Mouse (Mus musculus): ENCODE measurements at regions not wholly inside any gene's neighbourhood (a gene's known extent, or its start where the extent isn't known, plus 50 kb on each side); places are given as distances from the start of the nearest gene placed in this dataset.

GRCm38 (mm10) chr17:9903313-9903712, 233.8 kb upstream of the Pabpc6 start:
- peak; percentile 13 for DNase-seq

GRCm38 (mm10) chr17:9896964-9897363, 227.4 kb upstream of the Pabpc6 start:
- DNase-seq, result no peak

- no peak for DNase-seq
Observed at GRCm38 (mm10) chr17:9895686-9896082, 226.2 kb upstream of the Pabpc6 start.

GRCm38 (mm10) chr17:9894828-9895685, 225.5 kb upstream of the Pabpc6 start:
- DNase-seq, result no peak

DNA sequence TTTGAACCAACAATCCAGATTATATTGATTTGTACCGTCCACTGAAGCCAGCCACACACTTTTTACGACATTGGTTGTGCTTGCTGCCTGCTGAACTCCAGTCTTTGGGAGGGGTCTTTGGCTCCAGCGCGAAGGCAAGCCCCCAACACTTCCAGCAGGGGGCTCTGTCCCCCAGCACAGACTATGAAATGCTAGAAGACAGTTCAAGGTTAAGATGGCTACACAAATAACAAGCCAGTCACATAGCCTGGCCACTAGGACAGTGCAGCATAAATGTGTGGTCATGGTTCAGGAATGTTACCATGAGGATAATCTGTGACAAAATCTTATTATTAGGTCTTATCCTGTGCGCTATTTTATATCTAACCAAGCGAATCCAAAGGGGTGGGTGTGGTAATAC, 224.4 kb upstream of the Pabpc6 start:
- no peak for DNase-seq

DNA sequence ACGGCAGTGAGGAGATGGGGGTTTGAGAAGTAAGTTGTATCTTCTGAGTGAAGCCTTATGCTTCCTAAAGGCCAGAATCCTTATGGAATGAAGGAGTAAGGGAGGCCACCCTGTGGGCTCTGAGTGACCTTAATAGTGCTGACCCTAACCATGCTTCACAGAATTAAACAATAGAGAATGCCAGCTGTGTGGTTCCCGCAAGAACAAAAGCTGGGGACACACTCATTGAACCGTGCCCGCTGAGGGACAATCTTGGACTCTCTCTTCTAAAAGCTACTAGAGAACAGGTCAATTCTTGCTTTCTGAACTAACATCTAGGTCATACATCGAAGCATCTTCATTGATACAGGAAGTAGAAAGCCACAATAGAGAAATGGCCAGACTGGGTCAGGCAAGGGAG, 223.3 kb upstream of the Pabpc6 start:
- DNase-seq, result no peak

DNA sequence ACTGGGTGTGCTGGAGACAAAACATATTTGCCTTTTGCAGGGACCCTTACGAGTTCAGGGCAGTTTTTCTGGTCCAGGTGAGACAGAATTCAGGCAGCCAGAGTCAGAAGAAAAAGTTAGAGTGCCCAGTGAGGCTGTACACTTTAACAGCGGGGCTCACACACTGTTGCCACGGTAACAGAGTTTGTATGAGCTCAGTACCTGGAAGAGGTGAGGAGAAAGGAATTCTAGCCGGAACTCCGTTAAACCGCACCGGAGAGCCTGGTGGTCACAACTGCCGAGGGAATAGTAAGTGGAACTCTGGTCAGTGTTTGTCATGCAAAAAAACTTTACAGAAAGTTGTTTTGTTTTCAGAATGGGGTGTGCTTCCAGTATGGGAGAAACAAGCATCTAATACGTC, 222.6 kb upstream of the Pabpc6 start:
- DNase-seq, result no peak

- no peak for DNase-seq
Observed at GRCm38 (mm10) chr17:9888494-9888893, 219.0 kb upstream of the Pabpc6 start.

- DNase-seq, result no peak
Observed at GRCm38 (mm10) chr17:9885110-9885509, 215.6 kb upstream of the Pabpc6 start.

DNA sequence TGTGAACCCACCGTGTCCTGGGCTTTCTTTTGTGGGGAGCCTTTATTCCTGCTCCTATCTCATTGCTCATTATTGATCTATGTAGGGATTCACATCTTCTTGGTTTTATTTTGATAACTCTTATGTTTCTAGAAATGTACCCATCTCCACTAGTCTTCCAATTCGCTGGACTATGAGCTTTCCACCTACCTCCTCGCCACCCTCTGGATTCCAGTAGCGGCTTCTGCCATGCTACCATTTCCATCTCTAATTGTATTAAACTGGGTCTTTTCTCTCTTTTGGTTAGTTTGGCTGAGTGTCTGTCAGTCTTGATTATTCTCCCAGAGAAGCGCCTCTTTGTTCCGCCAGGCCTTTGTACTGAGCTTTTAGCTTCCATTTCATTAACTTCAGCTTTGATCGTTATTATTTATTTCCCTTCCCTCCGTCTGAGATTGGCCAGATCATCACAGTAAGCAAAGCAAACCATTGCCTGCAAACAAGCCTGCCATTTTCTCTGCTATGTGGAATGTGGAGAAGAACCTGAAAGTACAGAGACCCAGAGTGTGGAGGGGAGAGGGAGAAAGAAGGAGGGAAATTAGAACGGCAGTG, 213.2 kb upstream of the Pabpc6 start:
- DNase-seq, result peak; percentile 19

DNA sequence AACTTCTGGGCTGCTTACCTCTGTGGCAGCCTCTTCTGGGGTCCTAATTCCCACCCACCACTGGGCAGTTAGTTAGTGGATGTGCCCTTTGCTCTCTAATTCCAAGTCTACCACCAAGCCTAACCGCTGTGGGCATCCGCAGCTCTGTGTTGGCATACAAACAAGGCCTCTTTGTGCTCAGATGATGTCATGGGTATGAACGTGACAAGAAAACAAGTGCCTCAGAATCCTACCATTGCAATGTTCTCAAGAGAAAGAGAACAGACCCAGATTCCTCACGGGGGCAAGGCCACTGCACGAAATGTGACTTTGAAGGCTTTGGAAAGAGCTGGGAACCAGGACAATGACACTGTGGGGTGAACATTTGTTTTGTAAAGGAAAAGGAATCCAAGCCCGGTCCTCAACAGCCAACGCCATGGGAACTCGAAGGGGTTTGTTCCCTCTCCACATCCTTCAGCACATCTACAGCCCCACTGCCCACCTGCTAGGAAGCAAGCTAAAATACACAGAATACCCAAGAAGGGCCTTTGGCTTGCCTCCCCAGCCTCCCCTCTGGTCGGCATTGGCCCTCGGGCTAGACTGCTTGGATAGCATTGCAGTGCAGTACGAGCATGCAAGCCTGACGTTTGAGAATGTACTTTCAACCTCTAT, 210.2 kb upstream of the Pabpc6 start:
- DNase-seq, result peak; percentile 36

GRCm38 (mm10) chr17:9873695-9874094, 204.2 kb upstream of the Pabpc6 start:
- DNase-seq, result no peak

GRCm38 (mm10) chr17:9870237-9870636, 200.7 kb upstream of the Pabpc6 start:
- no peak for DNase-seq

GRCm38 (mm10) chr17:9868747-9869281, 199.3 kb upstream of the Pabpc6 start:
- DNase-seq, result no peak

- DNase-seq, result no peak
Observed at GRCm38 (mm10) chr17:9864254-9864653, 194.7 kb upstream of the Pabpc6 start.

GRCm38 (mm10) chr17:9861923-9862854, 192.7 kb upstream of the Pabpc6 start:
- no peak for DNase-seq

DNA sequence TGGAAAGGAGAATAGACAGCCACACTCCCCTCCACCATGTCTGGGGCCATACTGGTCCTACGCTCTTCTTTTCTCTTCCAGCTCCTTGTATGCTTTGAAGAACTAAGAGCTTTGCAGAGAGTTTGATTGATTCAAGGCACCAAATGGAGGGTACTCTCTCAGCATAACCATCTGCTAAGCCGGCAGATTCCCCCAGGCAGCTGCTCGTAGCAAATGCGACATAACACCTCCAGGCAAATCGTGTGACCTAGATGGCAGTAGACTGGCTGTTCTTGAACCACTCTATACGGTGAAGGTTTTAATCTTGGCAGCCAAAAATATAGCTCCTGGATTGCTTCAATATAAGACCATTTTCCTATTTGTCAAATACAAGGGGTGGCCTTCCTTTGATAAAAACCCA, 191.8 kb upstream of the Pabpc6 start:
- no peak for DNase-seq

DNA sequence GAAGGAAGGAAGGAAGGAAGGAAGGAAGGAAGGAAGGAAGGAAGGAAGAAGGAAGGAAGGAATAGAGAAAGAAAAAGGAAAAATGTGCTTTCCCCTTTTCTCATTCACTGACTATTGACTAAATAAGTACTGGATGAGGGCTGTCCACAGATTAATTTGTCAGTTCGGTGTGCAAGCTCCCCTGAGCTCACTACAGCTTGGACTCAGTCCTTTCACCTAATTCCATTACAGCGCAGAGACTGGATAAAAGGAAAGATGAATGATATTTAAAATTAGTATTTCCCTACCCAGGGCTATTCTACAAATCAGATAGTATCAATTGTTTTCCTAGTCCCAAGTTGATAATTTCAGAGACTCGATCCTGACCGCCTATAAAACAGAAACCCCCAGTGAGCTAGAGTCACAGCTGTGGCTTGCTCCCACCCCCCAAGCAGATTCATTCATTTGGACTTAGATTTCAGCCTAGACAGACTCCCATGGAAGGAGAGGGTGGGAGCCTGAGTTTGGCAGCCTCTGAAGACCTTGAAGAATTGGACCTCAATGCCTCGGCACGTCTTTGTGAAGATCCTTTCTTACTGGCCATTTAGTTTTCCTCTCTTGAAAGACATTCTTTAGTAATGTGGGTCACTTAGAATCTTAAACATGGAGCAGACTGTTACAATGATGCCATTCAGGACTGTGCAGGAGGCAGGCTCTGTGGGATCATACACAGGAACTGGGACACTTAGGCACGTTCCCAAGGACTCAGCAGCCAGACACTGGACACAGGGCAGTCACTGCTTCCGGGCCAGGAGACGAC, 179.2 kb upstream of the Pabpc6 start:
- DNase-seq, result peak; percentile 9

- peak; percentile 16 for DNase-seq
Observed at GRCm38 (mm10) chr17:9845451-9846075, 176.0 kb upstream of the Pabpc6 start.

DNA sequence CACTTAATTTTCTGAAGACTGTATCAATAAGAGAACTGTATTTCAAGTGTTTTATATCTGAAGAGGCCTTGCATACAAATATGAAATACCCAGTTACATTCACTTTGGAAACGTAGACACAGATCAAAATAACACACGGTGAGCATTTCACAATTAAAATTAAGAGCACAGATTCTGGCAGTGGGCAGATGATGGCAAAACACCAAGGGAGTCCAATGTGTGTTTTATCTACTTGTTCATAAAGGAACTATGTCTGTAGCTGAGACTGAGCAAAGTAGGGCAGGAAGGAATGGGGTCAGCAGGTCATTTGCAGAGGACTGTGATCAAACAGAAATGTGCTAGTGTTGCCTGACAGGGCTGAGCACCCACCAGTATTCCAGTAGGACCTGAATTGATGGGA, 171.6 kb upstream of the Pabpc6 start:
- no peak for DNase-seq

DNA sequence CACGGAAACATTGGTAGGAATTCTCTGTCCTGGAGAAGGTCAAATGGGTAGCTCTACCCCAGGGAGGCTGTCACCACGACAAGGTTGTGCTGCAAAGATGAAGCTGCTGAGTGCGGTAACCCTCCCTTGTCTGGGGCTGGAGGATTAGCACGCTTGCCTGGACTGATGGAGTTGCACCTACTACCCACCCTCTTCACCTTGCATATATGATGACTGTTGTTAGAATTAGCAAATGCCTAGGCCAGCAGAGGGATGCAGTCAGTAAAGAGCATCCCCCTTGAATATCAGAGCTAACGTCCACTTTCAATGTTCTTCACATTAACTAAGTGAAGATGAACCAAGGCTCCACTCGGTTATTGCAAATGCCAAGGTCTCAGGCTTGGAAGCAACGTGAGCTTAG, 169.7 kb upstream of the Pabpc6 start:
- no peak for DNase-seq
